Mouse (Mus musculus) testis, adult 2 months (tissue): ENCODE results near the gene Hbb-bh1.
"Not testable (repeated sequence)": the region's sequence is repeated elsewhere in the genome, so short reads cannot be mapped to it uniquely, and the experiment has no call there.

ENCODE experiments used
- CTCF ChIP-seq: fragments of 200-500 bp; IDR thresholded peaks from 2 replicates; pipeline ENCODE4 v1.5.1; 2012; ENCODE audit warnings: low read depth, mild to moderate bottlenecking, inconsistent platforms, low read length, moderate library complexity; ENCODE audit not compliant: control insufficient read depth, insufficient read depth, insufficient replicate concordance
- POLR2A ChIP-seq: fragments of 200-500 bp; IDR thresholded peaks from 2 replicates; pipeline ENCODE4 v1.6.1; 2012; ENCODE audit warnings: low read depth, mild to moderate bottlenecking, inconsistent platforms, low read length, moderate library complexity; ENCODE audit not compliant: control insufficient read depth

DNA sequence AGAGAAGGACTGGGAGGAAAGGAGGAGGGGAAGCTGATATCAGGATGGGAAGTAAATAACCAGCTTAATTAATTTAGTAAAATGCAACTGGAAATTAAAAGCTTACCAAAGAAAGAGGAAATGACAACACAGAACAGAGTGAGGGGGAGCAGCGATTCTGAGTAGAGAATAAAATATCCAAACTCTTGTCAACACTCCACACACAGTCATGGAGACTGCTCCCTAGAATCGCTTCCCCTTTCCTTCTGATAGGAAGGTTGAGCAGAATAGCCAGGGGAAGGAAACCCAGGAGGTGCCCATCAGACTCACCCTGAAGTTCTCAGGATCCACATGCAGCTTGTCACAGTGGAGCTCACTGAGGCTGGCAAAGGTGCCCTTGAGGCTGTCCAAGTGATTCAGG lies 15.8 kb downstream of the Hbb-bh1 start:
- TF ChIP-seq CTCF, POLR2A: not testable (repeated sequence)
